Mouse (Mus musculus) neural tube, embryonic 14.5 days (tissue): ENCODE measurements around the gene Klhdc9. TPM values are rescaled to one million over a fixed set of nuclear protein-coding genes. Genes with fewer than 3 reads are reported as not detected.

Source experiments
- ATAC-seq: fragments of 200-750 bp; cut with Nextera tagmentation; 2 replicates; pipeline ENCODE4 v1.8.0; 2017; ENCODE audit warnings: low read depth, mild to moderate bottlenecking, moderate TSS enrichment, moderate library complexity
- H3K27ac ChIP-seq: fragments of 300-500 bp; sonication (generic); 2 replicates; pipeline ENCODE4 v1.5.1; 2014; ENCODE audit warnings: low read depth, mild to moderate bottlenecking, control low read depth, low read length, moderate library complexity, mixed read lengths
- H3K27me3 ChIP-seq: fragments of 300-500 bp; sonication (generic); 2 replicates; pipeline ENCODE4 v1.6.1; 2014; ENCODE audit warnings: low read length; ENCODE audit not compliant: control insufficient read depth, insufficient read depth
- H3K36me3 ChIP-seq: fragments of 300-500 bp; sonication (generic); 2 replicates; pipeline ENCODE4 v1.6.1; 2014; ENCODE audit warnings: low read length, mixed read lengths; ENCODE audit not compliant: control insufficient read depth, insufficient read depth
- H3K4me1 ChIP-seq: fragments of 300-500 bp; sonication (generic); 2 replicates; pipeline ENCODE4 v1.6.1; 2014; ENCODE audit warnings: low read length; ENCODE audit not compliant: control insufficient read depth, insufficient read depth
- H3K4me2 ChIP-seq: fragments of 300-500 bp; sonication (generic); 2 replicates; pipeline ENCODE4 v1.6.1; 2014; ENCODE audit warnings: mild to moderate bottlenecking, low read depth, low read length, control low read depth
- H3K4me3 ChIP-seq: fragments of 300-500 bp; sonication (generic); 2 replicates; pipeline ENCODE4 v1.5.1; 2014; ENCODE audit warnings: low read depth, low read length, control low read depth, mixed read lengths
- H3K9ac ChIP-seq: fragments of 300-500 bp; sonication (generic); replicated peaks from 2 replicates; pipeline ENCODE4 v1.6.1; 2014; ENCODE audit warnings: low read depth, mild to moderate bottlenecking, control low read depth, low read length, mixed read lengths
- H3K9me3 ChIP-seq: fragments of 300-500 bp; sonication (generic); 2 replicates; pipeline ENCODE4 v1.6.1; 2016; ENCODE audit warnings: low read length; ENCODE audit not compliant: control insufficient read depth
- WGBS: fragments of 180-500 bp; shearing (Covaris S2); extraction: QIAGEN DNeasy Blood & Tissue Kit; methylation state at CpG from one replicate; pipeline ENCODE4 v1.1.7; 2014; 5-methylcytosine and 5-hydroxymethylcytosine counted together
- polyA plus RNA-seq: library from polyadenylated mRNA; unstranded; fragments of >200 nt; fragmentation: Nextera tagmentation; extraction: Ambion mirVana; gene quantifications from 2 replicates; pipeline ENCODE4 v1.2.1, GENCODE M21; 2014

Gene Klhdc9
- polyA plus RNA-seq, 1 experiment from 2014 or later: 5.3 TPM

DNA sequence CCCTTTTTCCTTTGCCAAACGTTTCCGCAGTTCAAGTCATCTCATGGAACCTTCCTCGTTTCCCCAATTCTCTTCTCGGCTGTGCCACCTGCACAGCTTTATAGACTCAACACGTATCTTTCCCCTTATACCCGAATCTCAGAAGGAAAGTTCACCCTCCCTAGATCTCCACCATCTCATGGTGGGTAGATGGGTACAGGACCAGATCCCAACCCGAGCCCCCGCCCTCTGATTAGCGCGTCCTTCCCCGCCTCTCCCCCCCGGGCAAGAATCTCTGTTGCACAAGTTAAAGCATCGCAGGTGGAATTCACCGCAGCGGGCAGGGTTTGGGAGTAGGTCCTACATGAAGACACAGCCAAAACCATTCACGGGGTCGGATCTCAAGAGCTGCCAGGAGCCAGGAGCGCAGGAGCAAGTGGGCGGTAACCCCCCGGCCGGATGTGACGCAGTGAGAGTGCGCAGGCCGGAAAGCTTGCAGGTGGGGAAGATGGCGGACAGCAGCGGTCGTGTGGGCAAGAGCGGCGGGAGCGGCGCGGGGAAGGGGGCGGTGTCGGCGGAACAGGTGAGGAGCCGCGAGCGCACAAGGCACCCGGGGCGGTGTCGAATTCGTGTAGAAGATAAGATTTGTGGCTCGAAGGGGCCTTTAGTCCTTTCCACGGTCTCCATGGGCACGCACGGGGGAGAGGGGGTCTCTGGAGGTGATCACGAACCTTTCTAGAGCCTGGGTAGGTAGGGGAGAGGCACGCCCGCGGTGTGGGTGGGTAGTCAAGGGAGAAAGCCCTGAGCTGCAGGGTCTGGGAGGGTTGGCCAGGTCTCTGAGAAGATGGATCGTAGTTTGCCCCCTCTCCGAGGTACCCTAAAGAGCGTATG, 15.1 kb downstream of the Klhdc9 start, which contains the start of the genes Nit1 and Pfdn2:
Gene Nit1, minus strand, starts transcription at position 422 of the 870 bp plus-strand sequence.
Gene Pfdn2, plus strand, starts transcription at position 446 of the 870 bp plus-strand sequence.
- Histone ChIP-seq H3K9me3 (no peaks in the 10 kb centered on the region), H3K27me3 (no peaks in the 10 kb centered on the region), H3K9ac (peak within 1 kb of the TSS; percentile 76), H3K27ac (peak within 1 kb of the TSS; percentile 70), H3K4me2 (peak within 1 kb of the TSS; percentile 82), H3K4me3 (peak within 1 kb of the TSS; percentile 82), H3K4me1 (peaks cover 16% of the 10 kb centered on the region), H3K36me3 (peaks cover 14% of the 10 kb centered on the region; the same call in 1 of the 2 replicates)
- peak; percentile 95 for ATAC-seq
- 1% methylated on average over 52 of the region's 53 CpGs for WGBS

DNA sequence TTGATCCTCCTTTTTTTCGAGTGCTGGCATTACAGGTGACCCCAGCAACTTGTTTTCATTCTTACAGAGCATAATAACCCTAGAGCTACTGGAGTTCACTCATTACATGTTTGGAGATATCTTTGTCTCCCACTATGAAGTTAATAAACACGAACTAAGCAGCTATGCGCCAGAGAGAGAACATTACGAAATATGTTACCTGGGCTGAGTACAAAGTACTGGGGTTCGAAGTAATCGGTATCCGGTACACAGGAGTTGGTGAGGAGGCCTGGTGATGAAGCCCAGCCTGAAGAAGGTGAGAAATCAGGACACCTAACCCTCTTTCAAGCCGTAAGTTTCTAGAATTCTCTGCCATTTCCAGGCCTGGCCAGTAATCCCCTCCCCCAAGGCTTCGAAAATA, 15.9 kb downstream of the Klhdc9 start:
- no peaks in the 10 kb centered on the region for H3K27me3 ChIP-seq
- H3K4me1 ChIP-seq: peaks cover 16% of the 10 kb centered on the region
- H3K27ac ChIP-seq: no peak overlapping the region
- ATAC-seq: peak; percentile 3; the same call in 1 of the 2 replicates
- H3K9ac ChIP-seq: peak overlapping the region; percentile 76; the same call in 1 of the 2 replicates
- peak overlapping the region; percentile 82 for H3K4me3 ChIP-seq
- 79% methylated on average over 9 of the region's 9 CpGs for WGBS
- H3K9me3 ChIP-seq: no peaks in the 10 kb centered on the region
- peak overlapping the region; percentile 59 for H3K4me2 ChIP-seq
- H3K36me3 ChIP-seq: peaks cover 18% of the 10 kb centered on the region

DNA sequence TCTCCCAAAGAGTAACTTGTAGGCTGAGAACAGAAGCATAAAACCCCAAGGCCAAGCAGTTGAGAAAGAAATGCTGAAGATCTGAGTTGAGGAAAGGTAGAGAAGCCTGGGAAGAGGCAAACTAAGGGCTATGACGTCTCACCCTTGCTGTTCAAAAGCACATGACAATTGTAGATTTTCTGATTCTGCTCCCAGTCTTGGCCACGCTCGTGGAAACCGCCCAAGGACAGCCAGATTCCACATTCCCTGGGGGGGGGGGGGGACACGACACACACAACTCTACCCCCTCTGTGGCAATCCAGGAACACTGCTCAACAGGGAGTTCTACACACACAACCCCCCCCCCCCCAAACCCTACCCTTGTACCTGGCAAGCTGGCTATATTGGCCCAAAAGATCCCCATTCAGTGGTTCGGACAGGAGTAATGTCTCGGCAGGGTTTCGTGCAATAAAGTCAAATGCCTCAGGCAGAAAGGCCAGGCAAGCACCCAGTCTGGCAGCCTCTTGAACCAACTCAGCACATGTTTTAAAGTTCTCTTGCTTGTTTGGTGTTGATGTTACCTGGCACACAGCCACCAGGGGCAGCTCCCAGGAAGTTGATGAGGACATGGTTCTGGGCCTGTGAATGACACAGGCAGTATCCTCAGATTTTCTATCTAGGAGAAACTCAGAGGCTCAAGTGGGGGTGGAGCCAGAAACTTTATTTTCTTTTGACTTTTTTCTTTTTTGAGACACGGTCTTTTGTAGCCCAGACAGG, 16.5 kb downstream of the Klhdc9 start:
- no peaks in the 10 kb centered on the region for H3K27me3 ChIP-seq
- peaks cover 24% of the 10 kb centered on the region for H3K36me3 ChIP-seq
- H3K4me3 ChIP-seq: peak overlapping the region; percentile 82; the same call in 1 of the 2 replicates
- H3K9me3 ChIP-seq: no peaks in the 10 kb centered on the region
- peak overlapping the region; percentile 59; the same call in 1 of the 2 replicates for H3K4me2 ChIP-seq
- no peak for ATAC-seq
- no peak overlapping the region for H3K27ac ChIP-seq
- no peak overlapping the region for H3K9ac ChIP-seq
- 79% methylated on average over 9 of the region's 9 CpGs for WGBS
- peaks cover 16% of the 10 kb centered on the region for H3K4me1 ChIP-seq

DNA sequence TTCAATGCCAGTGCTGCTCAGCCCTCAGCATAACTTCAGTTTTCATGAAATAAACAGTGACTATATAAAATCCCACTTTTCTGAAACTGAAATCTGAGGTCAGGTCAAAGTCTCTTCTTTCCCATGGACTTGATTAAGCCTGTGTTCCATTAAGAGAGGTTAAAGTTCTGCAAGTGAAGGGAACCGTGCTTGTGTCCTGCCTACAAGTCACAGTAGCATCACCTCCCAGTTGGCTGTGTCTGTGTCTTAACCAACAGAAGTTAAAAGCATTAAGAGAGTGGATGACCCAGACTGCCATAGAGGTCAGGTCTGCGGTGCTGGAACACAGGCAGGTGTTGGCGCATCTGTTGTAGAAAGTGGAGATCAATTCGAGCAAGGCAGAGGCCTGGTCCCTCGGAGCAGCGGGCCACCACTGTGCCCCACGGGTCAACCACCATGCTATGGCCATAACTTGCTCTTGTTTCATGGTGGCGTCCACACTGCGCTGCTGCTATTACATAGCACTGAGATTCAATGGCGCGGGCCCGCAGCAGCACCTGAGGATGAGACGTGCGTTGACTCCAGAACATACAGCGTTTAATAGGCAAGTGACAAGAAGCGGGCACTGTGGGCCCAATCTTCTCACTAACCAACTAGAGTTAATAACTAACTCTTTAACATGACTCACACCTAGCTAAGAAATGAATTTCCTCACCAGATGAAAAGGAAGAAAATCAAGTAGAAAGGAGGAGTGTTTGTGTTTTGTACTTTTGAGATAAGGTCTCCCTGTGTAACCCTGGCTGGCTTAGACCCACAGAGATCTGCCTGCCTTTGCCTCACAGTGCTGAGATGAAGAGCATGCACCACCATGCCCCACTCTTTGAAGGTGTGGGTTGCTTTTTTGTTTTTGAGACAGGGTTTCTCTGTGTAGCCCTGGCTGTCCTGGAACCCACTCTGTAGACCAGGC, 18.1 kb downstream of the Klhdc9 start:
- Histone ChIP-seq H3K9ac (no peak overlapping the region), H3K4me3 (no peak overlapping the region), H3K27ac (no peak overlapping the region), H3K9me3 (no peaks in the 10 kb centered on the region), H3K36me3 (peaks cover 36% of the 10 kb centered on the region), H3K4me2 (no peak overlapping the region), H3K4me1 (peaks cover 16% of the 10 kb centered on the region), H3K27me3 (no peaks in the 10 kb centered on the region)
- no peak for ATAC-seq
- 97% methylated on average over 16 of the region's 16 CpGs for WGBS

DNA sequence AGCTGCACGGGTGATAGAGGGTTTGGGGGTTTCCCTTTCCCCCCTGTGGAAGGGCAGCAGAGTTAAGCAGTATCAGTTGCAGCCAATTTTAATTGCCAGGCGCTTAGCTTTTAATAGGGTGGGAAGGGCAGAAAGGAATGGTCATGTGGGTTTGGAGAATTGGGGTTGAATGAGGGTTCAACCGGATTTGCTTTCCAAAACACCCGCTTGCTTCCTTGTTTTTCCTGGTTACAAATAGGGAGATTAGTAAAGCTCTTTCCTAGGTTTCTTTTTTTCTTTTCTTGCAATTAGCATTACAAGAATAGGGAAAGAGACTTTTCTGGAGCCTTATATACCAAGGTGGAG, 30.4 kb downstream of the Klhdc9 start:
- no peaks in the 10 kb centered on the region; the same call in 1 of the 2 replicates for H3K36me3 ChIP-seq
- peaks cover 27% of the 10 kb centered on the region for H3K4me1 ChIP-seq
- peak overlapping the region; percentile 73 for H3K4me3 ChIP-seq
- peaks cover 2% of the 10 kb centered on the region; the same call in 1 of the 2 replicates for H3K27me3 ChIP-seq
- no peaks in the 10 kb centered on the region for H3K9me3 ChIP-seq
- H3K4me2 ChIP-seq: peak overlapping the region; percentile 69
- peak overlapping the region; percentile 95 for H3K9ac ChIP-seq
- peak overlapping the region; percentile 99 for H3K27ac ChIP-seq
- 0% methylated on average over 4 of the region's 4 CpGs for WGBS
- ATAC-seq: no peak

DNA sequence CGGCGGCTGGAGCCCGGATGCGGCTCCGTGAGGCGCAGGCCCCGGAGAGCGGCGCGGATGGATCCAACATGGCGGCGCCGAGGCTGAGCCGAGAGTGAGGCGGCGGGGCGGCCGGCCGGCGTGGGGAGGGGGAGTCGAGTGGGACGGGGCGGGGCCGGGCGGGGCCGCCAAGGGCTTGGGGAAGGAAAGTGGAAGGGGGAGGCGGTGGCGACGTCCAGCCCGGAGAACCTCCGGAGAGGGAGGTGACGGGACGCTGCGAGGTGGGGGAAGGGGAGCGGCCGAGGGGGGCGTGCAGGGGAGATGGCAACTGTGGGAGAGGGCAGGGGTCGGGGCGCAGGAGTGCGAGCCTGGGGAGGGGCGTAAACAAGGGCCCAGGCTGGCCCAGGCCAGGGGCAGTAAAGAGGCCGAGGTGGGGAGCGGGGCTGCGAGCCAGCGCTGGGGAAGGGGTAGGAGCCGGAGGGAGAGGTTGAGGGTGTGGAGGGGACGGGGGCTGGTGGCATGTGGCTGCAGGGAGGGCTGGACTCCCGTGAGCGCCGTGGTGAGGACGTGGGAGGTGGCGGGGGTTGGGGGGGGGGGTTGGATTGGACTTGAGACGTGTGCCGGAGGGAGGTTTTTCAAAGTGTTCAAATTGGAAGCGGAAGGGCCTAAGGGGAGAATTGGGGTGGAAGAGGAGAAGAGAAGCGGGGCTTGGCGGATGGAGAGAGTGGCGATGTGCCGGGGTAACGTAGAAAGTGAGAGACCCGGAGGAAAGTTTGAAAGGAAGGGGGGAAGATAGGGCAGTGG, 31.0 kb downstream of the Klhdc9 start:
- ATAC-seq: peak; percentile 83
- H3K4me3 ChIP-seq: peak overlapping the region; percentile 73
- H3K4me2 ChIP-seq: peak overlapping the region; percentile 69
- peak overlapping the region; percentile 99 for H3K27ac ChIP-seq
- 1% methylated on average over 34 of the region's 61 CpGs for WGBS
- no peaks in the 10 kb centered on the region; the same call in 1 of the 2 replicates for H3K36me3 ChIP-seq
- H3K9me3 ChIP-seq: no peaks in the 10 kb centered on the region
- peaks cover 2% of the 10 kb centered on the region; the same call in 1 of the 2 replicates for H3K27me3 ChIP-seq
- peak overlapping the region; percentile 95 for H3K9ac ChIP-seq
- H3K4me1 ChIP-seq: peaks cover 27% of the 10 kb centered on the region

DNA sequence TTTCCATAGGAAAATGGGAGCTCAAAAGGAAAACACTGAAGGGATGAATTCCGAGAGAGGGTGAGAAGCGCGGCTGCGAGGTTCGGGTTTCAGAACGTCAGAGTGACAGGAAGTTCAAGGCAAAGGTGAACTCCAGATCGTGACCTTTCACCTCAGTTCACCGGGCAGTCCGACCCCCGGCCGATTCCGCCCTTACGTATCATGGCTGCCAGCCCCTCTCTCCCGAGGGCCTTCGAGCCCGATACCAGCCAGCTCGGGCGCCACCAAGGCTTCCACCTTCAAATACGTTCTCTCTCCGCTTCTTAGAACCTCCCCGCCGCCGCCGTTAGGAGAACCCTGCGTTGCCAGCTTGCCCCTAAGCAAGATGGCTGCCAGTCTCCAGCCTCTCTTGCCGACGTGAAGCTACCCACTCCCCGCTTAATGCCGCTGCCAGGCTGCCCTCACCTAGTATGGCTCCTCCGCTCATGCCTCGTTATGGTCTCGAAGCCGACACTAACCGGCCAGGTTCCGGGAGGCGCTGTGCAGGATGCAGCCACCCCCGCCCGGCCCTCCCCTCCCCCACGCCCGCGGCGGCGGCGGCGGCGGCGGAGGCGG, 31.7 kb downstream of the Klhdc9 start, which contains the start of gene Dedd:
Gene Dedd, plus strand, starts transcription at position 307 of the 594 bp plus-strand sequence.
- Histone ChIP-seq H3K4me2 (peak within 1 kb of the TSS; percentile 96), H3K27ac (peak within 1 kb of the TSS; percentile 99), H3K27me3 (peaks cover 2% of the 10 kb centered on the region; the same call in 1 of the 2 replicates), H3K9me3 (no peaks in the 10 kb centered on the region), H3K36me3 (no peaks in the 10 kb centered on the region; the same call in 1 of the 2 replicates), H3K9ac (peak within 1 kb of the TSS; percentile 95), H3K4me1 (peaks cover 27% of the 10 kb centered on the region), H3K4me3 (peak within 1 kb of the TSS; percentile 73)
- under 1% methylated on average over 40 of the region's 48 CpGs for WGBS
- ATAC-seq: peak; percentile 96
